Mouse (Mus musculus) embryonic facial prominence, embryonic 14.5 days (tissue): ENCODE data around the gene Il20. TPM values are rescaled to one million over a fixed set of nuclear protein-coding genes. Genes with fewer than 3 reads are reported as not detected.

Experiments
- ATAC-seq: fragments of 200-750 bp; cut with Nextera tagmentation; 2 replicates; pipeline ENCODE4 v1.8.0; 2017; ENCODE audit warnings: low read depth, moderate number of reproducible peaks, moderate TSS enrichment
- DNase-seq: peaks from one replicate; pipeline ENCODE4 v3.0.0-alpha.2; 2015; ENCODE audit warnings: low spot score
- H3K27ac ChIP-seq: fragments of 300-500 bp; sonication (generic); replicated peaks from 2 replicates; pipeline ENCODE4 v1.5.1; 2014; ENCODE audit warnings: low read depth, mild to moderate bottlenecking, low read length, moderate library complexity
- H3K27me3 ChIP-seq: fragments of 300-500 bp; sonication (generic); replicated peaks from 2 replicates; pipeline ENCODE4 v1.6.1; 2014; ENCODE audit warnings: low read length; ENCODE audit not compliant: control insufficient read depth, insufficient read depth
- H3K36me3 ChIP-seq: fragments of 300-500 bp; sonication (generic); 2 replicates; pipeline ENCODE4 v1.6.1; 2014; ENCODE audit warnings: low read length, mixed read lengths; ENCODE audit not compliant: control insufficient read depth, insufficient read depth
- H3K4me1 ChIP-seq: fragments of 300-500 bp; sonication (generic); 2 replicates; pipeline ENCODE4 v1.6.1; 2014; ENCODE audit warnings: antibody characterized with exemption, low read length; ENCODE audit not compliant: control insufficient read depth, insufficient read depth
- H3K4me2 ChIP-seq: fragments of 300-500 bp; sonication (generic); 2 replicates; pipeline ENCODE4 v1.6.1; 2014; ENCODE audit warnings: low read depth, mild to moderate bottlenecking, low read length, moderate library complexity, mixed read lengths
- H3K4me3 ChIP-seq: fragments of 300-500 bp; sonication (generic); 2 replicates; pipeline ENCODE4 v1.5.1; 2014; ENCODE audit warnings: low read depth, mild to moderate bottlenecking, low read length
- H3K9ac ChIP-seq: fragments of 300-500 bp; sonication (generic); 2 replicates; pipeline ENCODE4 v1.6.1; 2014; ENCODE audit warnings: low read depth, mild to moderate bottlenecking, low read length, moderate library complexity, mixed read lengths
- H3K9me3 ChIP-seq: fragments of 300-500 bp; sonication (generic); 2 replicates; pipeline ENCODE4 v1.6.1; 2016; ENCODE audit warnings: low read length; ENCODE audit not compliant: control insufficient read depth
- WGBS: fragments of 180-500 bp; shearing (Covaris S2); extraction: QIAGEN DNeasy Blood & Tissue Kit; methylation state at CpG from one replicate; pipeline ENCODE4 v1.1.7; 2014; 5-methylcytosine and 5-hydroxymethylcytosine counted together
- polyA plus RNA-seq: library from polyadenylated mRNA; unstranded; fragments of >200 nt; fragmentation: Nextera tagmentation; extraction: Ambion mirVana; gene quantifications from 2 replicates; pipeline ENCODE4 v1.2.1, GENCODE M21; 2014

Gene Il20
- polyA plus RNA-seq: not detected in 2 replicates

DNA sequence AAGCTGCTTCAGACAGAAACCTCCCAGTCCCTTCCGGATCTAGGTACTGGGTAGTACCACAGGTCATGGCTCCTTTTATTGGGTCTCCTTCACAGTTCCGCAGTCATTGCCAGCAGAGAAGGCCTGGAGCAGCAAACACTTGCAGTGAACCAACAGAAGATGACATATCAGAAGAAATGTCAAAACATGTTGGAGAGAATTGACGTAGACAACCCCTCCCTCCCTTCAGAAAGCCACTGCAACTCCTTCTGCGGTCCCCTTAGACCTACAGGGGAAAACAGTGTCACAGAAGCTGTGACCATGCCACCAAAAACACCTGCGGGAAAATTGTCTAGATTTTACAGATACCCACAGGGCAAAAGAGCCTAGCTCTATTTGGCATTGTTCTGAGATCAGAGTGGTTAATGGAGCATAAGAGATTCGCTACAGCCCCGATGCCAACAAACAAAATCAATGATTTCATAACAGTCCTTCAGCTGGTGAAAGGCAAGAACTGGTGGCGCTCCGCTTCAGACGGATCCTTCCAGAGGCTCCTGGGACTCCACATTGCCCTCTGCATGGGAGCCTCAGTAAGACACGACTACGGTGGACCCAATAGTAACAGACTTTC is at the start of gene Il20:
Gene Il20, minus strand, starts transcription at position 51 of the 610 bp plus-strand sequence.
- no peak for DNase-seq
- 88% methylated on average over 12 of the region's 12 CpGs for WGBS
- Histone ChIP-seq H3K4me3 (no peak within 1 kb of the TSS), H3K36me3 (no peaks in the 10 kb centered on the region), H3K27ac (no peak within 1 kb of the TSS), H3K4me2 (no peak within 1 kb of the TSS), H3K9me3 (no peaks in the 10 kb centered on the region), H3K27me3 (no peaks in the 10 kb centered on the region), H3K4me1 (no peaks in the 10 kb centered on the region), H3K9ac (no peak within 1 kb of the TSS)
- ATAC-seq: no peak

DNA sequence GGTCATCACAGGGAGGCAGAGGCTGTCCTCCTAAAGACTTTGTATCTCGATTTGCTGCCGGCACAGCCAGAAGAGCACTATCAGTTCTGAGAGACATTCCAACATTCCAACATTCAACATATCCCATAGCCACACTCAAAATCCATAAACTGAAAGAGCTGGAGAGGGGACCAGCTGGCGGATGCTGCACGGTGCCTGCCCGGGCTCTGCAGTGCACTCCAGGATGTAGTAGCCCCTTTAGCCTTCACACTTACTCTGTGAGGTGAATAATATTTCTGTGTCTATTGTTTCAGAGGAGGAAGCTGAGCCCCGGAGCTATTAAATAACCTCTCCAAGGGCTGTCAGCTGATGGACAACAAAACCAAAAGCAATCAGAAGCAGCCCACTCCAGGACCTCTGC is 35.7 kb upstream of the Il20 start:
- DNase-seq: no peak
- ATAC-seq: no peak

DNA sequence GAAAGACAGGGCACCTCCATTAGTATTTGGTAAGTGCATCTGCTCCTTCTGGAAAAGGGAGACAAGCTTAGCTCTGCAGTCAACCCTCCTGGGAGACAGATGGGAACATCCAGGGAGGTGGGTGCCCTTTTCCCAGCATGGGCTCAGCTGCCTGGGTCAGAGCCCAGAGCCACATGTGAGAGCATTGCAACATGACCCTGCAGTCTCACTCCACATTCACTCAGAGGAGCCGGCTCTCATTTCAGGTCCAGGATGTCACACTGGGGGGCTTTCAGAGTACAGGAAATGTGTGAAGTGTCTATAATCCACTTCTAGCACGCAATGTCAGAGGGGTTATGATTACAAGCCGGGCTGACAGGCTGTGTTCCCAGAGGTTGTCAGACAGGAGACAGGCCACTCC is 30.6 kb upstream of the Il20 start:
- no peaks in the 10 kb centered on the region for H3K27me3 ChIP-seq
- no peak for ATAC-seq
- no peak overlapping the region for H3K27ac ChIP-seq
- no peaks in the 10 kb centered on the region for H3K36me3 ChIP-seq
- H3K4me1 ChIP-seq: no peaks in the 10 kb centered on the region; the same call in none of the 2 replicates
- peak; percentile 30 for DNase-seq
- H3K9ac ChIP-seq: no peak overlapping the region
- H3K9me3 ChIP-seq: no peaks in the 10 kb centered on the region
- no peak overlapping the region for H3K4me2 ChIP-seq
- H3K4me3 ChIP-seq: no peak overlapping the region
- 30% methylated on average over 3 of the region's 3 CpGs for WGBS

More for the DNA sequence above, 35.7 kb upstream of the Il20 start:
- Histone ChIP-seq H3K27me3 (no peaks in the 10 kb centered on the region), H3K36me3 (no peaks in the 10 kb centered on the region), H3K4me3 (no peak overlapping the region), H3K4me2 (no peak overlapping the region), H3K9me3 (no peaks in the 10 kb centered on the region), H3K4me1 (peaks cover 3% of the 10 kb centered on the region; the same call in 1 of the 2 replicates), H3K27ac (no peak overlapping the region), H3K9ac (no peak overlapping the region)
- WGBS: 47% methylated on average over 6 of the region's 6 CpGs

DNA sequence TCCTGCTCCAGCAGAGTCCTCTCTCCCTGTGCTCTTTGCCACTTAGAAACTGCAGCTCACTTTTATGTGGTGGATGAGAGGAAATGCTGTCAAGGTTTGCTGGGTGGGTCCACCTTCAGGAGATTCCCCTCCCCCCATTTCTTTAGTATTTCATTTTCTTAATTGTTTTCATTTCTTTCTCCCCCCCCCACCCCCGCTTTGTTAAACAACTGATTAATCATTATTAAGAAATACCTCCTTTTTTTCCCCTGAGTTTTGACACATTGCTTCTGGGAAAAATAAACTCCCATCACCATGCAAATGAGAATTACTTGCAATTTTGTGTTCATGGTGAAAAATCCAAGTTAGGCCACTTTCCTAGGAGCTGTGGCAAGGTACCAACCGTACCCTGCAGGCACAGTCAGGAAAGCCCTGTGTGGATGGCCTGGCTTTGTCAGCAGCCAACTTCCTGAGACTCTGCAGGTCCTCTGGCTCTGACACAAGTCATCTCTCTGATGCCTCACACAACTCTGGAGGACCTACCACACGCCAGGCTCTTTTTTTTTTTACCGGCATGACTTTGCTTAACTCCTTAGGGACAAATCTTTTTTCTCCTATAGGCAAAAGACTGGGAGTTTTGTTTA is 28.9 kb upstream of the Il20 start, which contains the start of gene Il19:
Gene Il19, minus strand, starts transcription at position 51 of the 623 bp plus-strand sequence.
- no peaks in the 10 kb centered on the region for H3K27me3 ChIP-seq
- no peak for DNase-seq
- H3K27ac ChIP-seq: no peak within 1 kb of the TSS
- H3K4me2 ChIP-seq: no peak within 1 kb of the TSS
- no peak within 1 kb of the TSS for H3K4me3 ChIP-seq
- H3K36me3 ChIP-seq: no peaks in the 10 kb centered on the region
- H3K9ac ChIP-seq: no peak within 1 kb of the TSS
- WGBS: 51% methylated on average over 4 of the region's 4 CpGs
- no peaks in the 10 kb centered on the region for H3K9me3 ChIP-seq
- ATAC-seq: no peak
- no peaks in the 10 kb centered on the region; the same call in none of the 2 replicates for H3K4me1 ChIP-seq

DNA sequence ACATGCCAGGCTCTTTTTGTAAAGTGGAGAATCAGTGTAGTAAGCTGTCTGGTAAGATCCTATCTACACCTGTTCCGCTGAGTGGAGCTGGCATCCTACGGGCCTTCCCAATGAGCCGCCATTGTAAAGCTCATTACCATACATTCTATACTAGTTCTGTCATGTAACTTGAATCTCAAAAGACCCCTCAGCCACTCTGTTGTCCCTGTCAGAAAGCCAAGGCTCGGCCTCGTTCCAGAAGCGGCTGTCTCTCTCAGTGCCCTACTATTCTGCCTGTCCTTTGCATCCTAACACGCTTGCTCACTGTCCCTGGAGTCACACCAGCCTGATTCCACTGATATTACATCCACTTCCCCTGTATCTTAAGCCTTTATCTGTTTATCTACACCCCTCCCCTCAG is 26.9 kb upstream of the Il20 start:
- no peak overlapping the region for H3K9ac ChIP-seq
- no peaks in the 10 kb centered on the region for H3K9me3 ChIP-seq
- H3K27me3 ChIP-seq: no peaks in the 10 kb centered on the region
- ATAC-seq (peak; percentile 44; the same call in 1 of the 2 replicates), DNase-seq (no peak)
- no peak overlapping the region for H3K4me2 ChIP-seq
- H3K4me1 ChIP-seq: no peaks in the 10 kb centered on the region; the same call in none of the 2 replicates
- H3K36me3 ChIP-seq: no peaks in the 10 kb centered on the region
- no peak overlapping the region for H3K4me3 ChIP-seq
- WGBS: 57% methylated on average over 7 of the region's 7 CpGs
- H3K27ac ChIP-seq: no peak overlapping the region

DNA sequence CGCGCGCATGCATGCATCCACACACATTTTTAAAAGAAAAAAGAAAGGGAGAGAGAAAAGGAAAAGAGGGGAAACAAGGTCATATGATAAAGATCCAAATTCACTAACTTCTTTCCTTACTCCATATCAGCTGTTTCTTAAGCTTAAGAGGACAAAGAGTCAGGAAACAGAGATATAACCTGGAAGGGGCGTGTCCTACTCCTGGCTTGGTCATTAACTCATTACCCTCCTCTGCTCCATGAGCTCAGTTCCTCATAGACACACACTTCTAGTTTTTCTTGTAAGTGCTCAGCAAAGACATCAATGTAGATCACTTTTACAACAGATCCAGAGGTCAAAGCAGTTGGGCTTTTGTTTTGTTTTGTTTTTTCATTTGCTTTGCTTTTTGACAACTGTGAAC is 25.9 kb upstream of the Il20 start:
- Histone ChIP-seq H3K27ac (no peak overlapping the region), H3K27me3 (no peaks in the 10 kb centered on the region), H3K36me3 (no peaks in the 10 kb centered on the region), H3K4me1 (no peaks in the 10 kb centered on the region; the same call in none of the 2 replicates), H3K9ac (no peak overlapping the region), H3K4me3 (no peak overlapping the region), H3K9me3 (no peaks in the 10 kb centered on the region), H3K4me2 (no peak overlapping the region)
- WGBS: 83% methylated on average over 4 of the region's 4 CpGs
- ATAC-seq: no peak
- DNase-seq: no peak

DNA sequence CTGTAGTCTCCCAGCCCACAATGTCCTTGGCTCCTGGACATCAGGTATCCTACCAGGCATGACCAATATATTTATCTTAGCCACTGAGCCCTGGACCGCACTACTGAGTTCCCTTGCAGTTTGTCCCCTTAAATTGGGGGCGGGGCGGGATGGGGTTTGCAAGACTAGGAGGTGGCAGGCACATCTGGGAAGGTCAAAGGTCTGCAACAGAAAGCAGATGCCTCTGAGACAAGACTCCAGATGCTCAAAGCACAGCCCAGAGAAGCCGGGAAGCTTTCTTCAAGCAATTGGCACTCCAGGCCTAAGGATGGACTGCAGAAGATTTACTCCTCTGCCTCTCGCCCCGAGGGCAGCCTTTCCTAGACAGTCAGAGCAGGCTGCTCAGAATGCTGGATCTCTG is 25.1 kb upstream of the Il20 start:
- H3K9me3 ChIP-seq: no peaks in the 10 kb centered on the region
- H3K4me3 ChIP-seq: no peak overlapping the region
- H3K4me2 ChIP-seq: no peak overlapping the region
- 19% methylated on average over 6 of the region's 6 CpGs for WGBS
- no peaks in the 10 kb centered on the region for H3K27me3 ChIP-seq
- H3K4me1 ChIP-seq: no peaks in the 10 kb centered on the region; the same call in none of the 2 replicates
- H3K36me3 ChIP-seq: no peaks in the 10 kb centered on the region
- ATAC-seq: no peak
- H3K9ac ChIP-seq: no peak overlapping the region
- H3K27ac ChIP-seq: no peak overlapping the region
- no peak for DNase-seq

DNA sequence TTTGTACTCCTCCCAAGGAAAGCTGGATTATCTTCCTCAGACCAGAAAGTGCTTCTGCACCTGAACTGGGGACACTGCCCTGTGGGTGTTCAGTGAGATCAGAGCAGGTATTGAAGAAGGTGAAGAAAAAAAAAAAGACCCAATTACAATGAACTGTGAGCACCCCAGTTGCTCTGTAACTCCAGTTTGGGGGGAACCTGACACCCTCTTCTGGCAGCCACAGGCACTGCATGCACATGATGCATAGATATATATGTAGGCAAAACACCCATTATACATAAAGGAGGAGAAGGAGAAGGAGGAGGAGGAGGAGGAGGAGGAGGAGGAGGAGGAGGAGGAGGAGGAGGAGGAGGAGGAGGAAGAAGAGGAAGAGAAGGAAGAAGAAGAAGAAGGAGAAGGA is 15.2 kb upstream of the Il20 start:
- no peaks in the 10 kb centered on the region for H3K36me3 ChIP-seq
- H3K9ac ChIP-seq: no peak overlapping the region
- no peak overlapping the region for H3K4me3 ChIP-seq
- no peaks in the 10 kb centered on the region for H3K4me1 ChIP-seq
- DNase-seq (no peak), ATAC-seq (no peak)
- no peak overlapping the region for H3K4me2 ChIP-seq
- no peaks in the 10 kb centered on the region for H3K27me3 ChIP-seq
- no peaks in the 10 kb centered on the region for H3K9me3 ChIP-seq
- no peak overlapping the region for H3K27ac ChIP-seq
